Mouse (Mus musculus) midbrain, embryonic 12.5 days (tissue): ENCODE data around the gene Zdhhc24. TPM values are rescaled to one million over a fixed set of nuclear protein-coding genes. Genes with fewer than 3 reads are reported as not detected.

ENCODE experiments used
- ATAC-seq: fragments of 200-750 bp; cut with Nextera tagmentation; 2 replicates; pipeline ENCODE4 v1.8.0; 2017; ENCODE audit warnings: low read depth, moderate TSS enrichment, moderate library complexity; ENCODE audit not compliant: low FRiP score
- H3K27ac ChIP-seq: fragments of 300-500 bp; sonication (generic); replicated peaks from 2 replicates; pipeline ENCODE4 v1.5.1; 2016; ENCODE audit warnings: mild to moderate bottlenecking
- H3K27me3 ChIP-seq: fragments of 300-500 bp; sonication (generic); 2 replicates; pipeline ENCODE4 v1.6.1; 2016; ENCODE audit warnings: mild to moderate bottlenecking
- H3K36me3 ChIP-seq: fragments of 300-500 bp; sonication (generic); 2 replicates; pipeline ENCODE4 v1.6.1; 2016
- H3K4me1 ChIP-seq: fragments of 300-500 bp; sonication (generic); 2 replicates; pipeline ENCODE4 v1.6.1; 2016
- H3K4me2 ChIP-seq: fragments of 300-500 bp; sonication (generic); replicated peaks from 2 replicates; pipeline ENCODE4 v1.6.1; 2016; ENCODE audit warnings: mild to moderate bottlenecking, moderate library complexity
- H3K4me3 ChIP-seq: fragments of 300-500 bp; sonication (generic); 2 replicates; pipeline ENCODE4 v1.5.1; 2016; ENCODE audit warnings: mild to moderate bottlenecking
- H3K9ac ChIP-seq: fragments of 300-500 bp; sonication (generic); replicated peaks from 2 replicates; pipeline ENCODE4 v1.6.1; 2016; ENCODE audit warnings: mild to moderate bottlenecking, moderate library complexity
- H3K9me3 ChIP-seq: fragments of 300-500 bp; sonication (generic); 2 replicates; pipeline ENCODE4 v1.6.1; 2016; ENCODE audit warnings: mild to moderate bottlenecking
- WGBS: fragments of 180-500 bp; shearing (Covaris S2); methylation state at CpG from one replicate; pipeline ENCODE4 v1.1.7; 2016; 5-methylcytosine and 5-hydroxymethylcytosine counted together
- polyA plus RNA-seq: library from polyadenylated mRNA; unstranded; fragments of >200 nt; fragmentation: Nextera tagmentation; extraction: Ambion mirVana; gene quantifications from 2 replicates; pipeline ENCODE4 v1.2.1, GENCODE M21; 2016

Gene Zdhhc24
- polyA plus RNA-seq: 21.6 and 21.8 TPM in 2 replicates

- 2% methylated on average over 52 of the region's 52 CpGs for WGBS
- peak within 1 kb of the TSS; percentile 47; the same call in 1 of the 2 replicates for H3K27ac ChIP-seq
Measured at GRCm38 (mm10) chr19:4878405-4879323, at the start of gene Zdhhc24. Gene Zdhhc24, plus strand, starts transcription at chr19:4878668.

GRCm38 (mm10) chr19:4829156-4829555, 49.3 kb upstream of the Zdhhc24 start:
- Histone ChIP-seq H3K4me3 (no peak overlapping the region), H3K27ac (no peak overlapping the region), H3K4me2 (no peak overlapping the region), H3K4me1 (peaks cover 8% of the 10 kb centered on the region), H3K9ac (no peak overlapping the region), H3K27me3 (no peaks in the 10 kb centered on the region), H3K9me3 (no peaks in the 10 kb centered on the region), H3K36me3 (peaks cover 24% of the 10 kb centered on the region)
- no peak for ATAC-seq
- 72% methylated on average over 7 of the region's 7 CpGs for WGBS

More at GRCm38 (mm10) chr19:4878405-4879323, at the start of gene Zdhhc24:
- H3K9me3 ChIP-seq: no peaks in the 10 kb centered on the region
- peak within 1 kb of the TSS; percentile 76 for H3K9ac ChIP-seq
- peak within 1 kb of the TSS; percentile 71 for H3K4me3 ChIP-seq
- peaks cover 19% of the 10 kb centered on the region for H3K27me3 ChIP-seq
- ATAC-seq: peak; percentile 97
- peak within 1 kb of the TSS; percentile 86 for H3K4me2 ChIP-seq
- no peaks in the 10 kb centered on the region; the same call in 1 of the 2 replicates for H3K36me3 ChIP-seq
- peaks cover 16% of the 10 kb centered on the region for H3K4me1 ChIP-seq

GRCm38 (mm10) chr19:4833977-4834376, 44.5 kb upstream of the Zdhhc24 start:
- ATAC-seq: no peak
- no peak overlapping the region for H3K27ac ChIP-seq
- H3K4me2 ChIP-seq: no peak overlapping the region
- 88% methylated on average over 8 of the region's 8 CpGs for WGBS
- peaks cover 21% of the 10 kb centered on the region for H3K4me1 ChIP-seq
- H3K36me3 ChIP-seq: peaks cover 9% of the 10 kb centered on the region; the same call in 1 of the 2 replicates
- H3K27me3 ChIP-seq: no peaks in the 10 kb centered on the region
- no peaks in the 10 kb centered on the region for H3K9me3 ChIP-seq
- H3K9ac ChIP-seq: no peak overlapping the region
- no peak overlapping the region for H3K4me3 ChIP-seq

- H3K4me1 ChIP-seq: peaks cover 27% of the 10 kb centered on the region
- H3K4me3 ChIP-seq: no peak overlapping the region
- H3K36me3 ChIP-seq: peaks cover 9% of the 10 kb centered on the region; the same call in 1 of the 2 replicates
- peaks cover 17% of the 10 kb centered on the region for H3K27me3 ChIP-seq
- no peak overlapping the region for H3K4me2 ChIP-seq
- ATAC-seq: no peak
- H3K9me3 ChIP-seq: no peaks in the 10 kb centered on the region
- H3K9ac ChIP-seq: no peak overlapping the region
- WGBS: 87% methylated on average over 2 of the region's 2 CpGs
- no peak overlapping the region for H3K27ac ChIP-seq
Measured at GRCm38 (mm10) chr19:4836096-4836495, 42.4 kb upstream of the Zdhhc24 start.

GRCm38 (mm10) chr19:4837049-4837448, 41.4 kb upstream of the Zdhhc24 start:
- Histone ChIP-seq H3K4me1 (peaks cover 26% of the 10 kb centered on the region), H3K27ac (no peak overlapping the region), H3K9me3 (no peaks in the 10 kb centered on the region), H3K36me3 (peaks cover 9% of the 10 kb centered on the region; the same call in 1 of the 2 replicates), H3K4me2 (no peak overlapping the region), H3K4me3 (no peak overlapping the region), H3K27me3 (peaks cover 27% of the 10 kb centered on the region), H3K9ac (no peak overlapping the region)
- ATAC-seq: no peak
- 91% methylated on average over 6 of the region's 6 CpGs for WGBS

- Histone ChIP-seq H3K27me3 (peaks cover 31% of the 10 kb centered on the region), H3K9ac (peak overlapping the region; percentile 73), H3K4me3 (peak overlapping the region; percentile 62), H3K27ac (no peak overlapping the region; the same call in 1 of the 2 replicates), H3K36me3 (no peaks in the 10 kb centered on the region), H3K4me1 (peaks cover 19% of the 10 kb centered on the region), H3K9me3 (no peaks in the 10 kb centered on the region), H3K4me2 (peak overlapping the region; percentile 97)
- 34% methylated on average over 10 of the region's 10 CpGs for WGBS
- peak; percentile 39; the same call in 1 of the 2 replicates for ATAC-seq
Measured at GRCm38 (mm10) chr19:4838526-4839140, 39.8 kb upstream of the Zdhhc24 start.

GRCm38 (mm10) chr19:4839149-4839548, 39.3 kb upstream of the Zdhhc24 start, which contains the start of the genes Ccs and Ccdc87:
Gene Ccs, minus strand, starts transcription at chr19:4839332.
Gene Ccdc87, plus strand, starts transcription at chr19:4839366.
- ATAC-seq: peak; percentile 97
- peak within 1 kb of the TSS; percentile 62 for H3K4me3 ChIP-seq

GRCm38 (mm10) chr19:4840848-4841247, 37.6 kb upstream of the Zdhhc24 start:
- WGBS: 84% methylated on average over 9 of the region's 9 CpGs
- ATAC-seq: no peak
- H3K9me3 ChIP-seq: no peaks in the 10 kb centered on the region
- H3K9ac ChIP-seq: no peak overlapping the region
- peaks cover 31% of the 10 kb centered on the region for H3K27me3 ChIP-seq
- H3K27ac ChIP-seq: no peak overlapping the region
- H3K4me2 ChIP-seq: no peak overlapping the region
- no peak overlapping the region for H3K4me3 ChIP-seq
- peaks cover 19% of the 10 kb centered on the region for H3K4me1 ChIP-seq
- no peaks in the 10 kb centered on the region for H3K36me3 ChIP-seq

More at GRCm38 (mm10) chr19:4839149-4839548, 39.3 kb upstream of the Zdhhc24 start, which contains the start of the genes Ccs and Ccdc87:
- Histone ChIP-seq H3K9ac (peak within 1 kb of the TSS; percentile 73), H3K36me3 (no peaks in the 10 kb centered on the region), H3K9me3 (no peaks in the 10 kb centered on the region), H3K27ac (no peak within 1 kb of the TSS; the same call in 1 of the 2 replicates), H3K4me2 (peak within 1 kb of the TSS; percentile 97), H3K4me1 (peaks cover 19% of the 10 kb centered on the region), H3K27me3 (peaks cover 31% of the 10 kb centered on the region)
- under 1% methylated on average over 25 of the region's 25 CpGs for WGBS

GRCm38 (mm10) chr19:4842611-4843010, 35.9 kb upstream of the Zdhhc24 start:
- H3K36me3 ChIP-seq: no peaks in the 10 kb centered on the region
- no peaks in the 10 kb centered on the region for H3K9me3 ChIP-seq
- no peak overlapping the region for H3K27ac ChIP-seq
- no peak overlapping the region for H3K9ac ChIP-seq
- H3K27me3 ChIP-seq: peaks cover 31% of the 10 kb centered on the region
- H3K4me3 ChIP-seq: no peak overlapping the region
- WGBS: 72% methylated on average over 2 of the region's 2 CpGs
- H3K4me1 ChIP-seq: peaks cover 19% of the 10 kb centered on the region
- no peak overlapping the region for H3K4me2 ChIP-seq
- no peak for ATAC-seq

GRCm38 (mm10) chr19:4845846-4846245, 32.6 kb upstream of the Zdhhc24 start:
- Histone ChIP-seq H3K9ac (no peak overlapping the region), H3K4me1 (no peaks in the 10 kb centered on the region), H3K27ac (no peak overlapping the region), H3K4me3 (no peak overlapping the region), H3K27me3 (peaks cover 22% of the 10 kb centered on the region), H3K9me3 (no peaks in the 10 kb centered on the region), H3K36me3 (no peaks in the 10 kb centered on the region), H3K4me2 (no peak overlapping the region)
- ATAC-seq: no peak
- 77% methylated on average over 2 of the region's 2 CpGs for WGBS

GRCm38 (mm10) chr19:4847490-4847889, 31.0 kb upstream of the Zdhhc24 start:
- H3K36me3 ChIP-seq: no peaks in the 10 kb centered on the region
- no peaks in the 10 kb centered on the region for H3K4me1 ChIP-seq
- H3K27me3 ChIP-seq: peaks cover 7% of the 10 kb centered on the region; the same call in 1 of the 2 replicates
- H3K9ac ChIP-seq: no peak overlapping the region
- WGBS: 42% methylated on average over 7 of the region's 7 CpGs
- no peak overlapping the region for H3K27ac ChIP-seq
- no peak for ATAC-seq
- H3K4me2 ChIP-seq: no peak overlapping the region
- no peak overlapping the region for H3K4me3 ChIP-seq
- no peaks in the 10 kb centered on the region for H3K9me3 ChIP-seq
